Mouse (Mus musculus): Measurements from ENCODE around the gene Polr2a. TPM values are rescaled to one million over a fixed set of nuclear protein-coding genes. Genes with fewer than 3 reads are reported as not detected.

Gene Polr2a
- polyA plus RNA-seq, 1 experiment from 2014 or later, result 15.3 TPM

DNA sequence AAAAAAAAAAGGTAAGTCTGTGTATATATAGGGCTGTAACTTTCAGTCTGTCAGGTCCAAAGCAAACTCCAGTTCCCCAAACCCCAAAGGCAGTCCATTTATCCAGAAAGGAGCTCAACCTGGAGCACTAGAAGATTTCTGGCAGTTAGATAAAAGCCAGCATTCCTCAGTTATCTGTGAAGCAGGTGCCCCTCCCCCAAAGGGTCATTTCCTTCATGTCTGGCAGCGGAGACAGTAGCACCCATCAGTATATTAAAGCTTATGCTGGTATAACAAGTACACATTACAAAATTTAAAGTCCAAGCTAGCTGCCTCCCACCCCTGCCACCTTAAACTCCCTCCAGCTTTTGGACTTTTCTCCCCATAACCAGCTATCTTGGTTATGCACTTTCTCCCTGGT, 58.8 kb downstream of the Polr2a start:
- WGBS, result 21% methylated on average over 1 of the region's 1 CpGs
- Histone ChIP-seq H3K4me3 (ENCODE audit: low read depth, low read length) (no peak overlapping the region), H3K36me3 (ENCODE audit: insufficient read depth, low read length) (no peaks in the 10 kb centered on the region), H3K9ac (replicated peaks; ENCODE audit: low read depth) (no peak overlapping the region), H3K27me3 (replicated peaks; ENCODE audit: insufficient read depth, low read length) (no peaks in the 10 kb centered on the region), H3K9me3 (ENCODE audit: low read length) (no peaks in the 10 kb centered on the region), H3K27ac (ENCODE audit: low read length) (no peak overlapping the region), H3K4me2 (replicated peaks; ENCODE audit: low read depth, low read length) (no peak overlapping the region), H3K4me1 (ENCODE audit: insufficient read depth, low read depth, low read length) (peaks cover 7% of the 10 kb centered on the region; the same call in 1 of the 2 replicates)
- DNase-seq (ENCODE audit: low spot score) (no peak), ATAC-seq (no peak)
- TF ChIP-seq EP300 (IDR thresholded peaks at IDR 0.05), result no peak
- TF ChIP-seq CTCF (IDR thresholded peaks at IDR 0.05), result no peak

DNA sequence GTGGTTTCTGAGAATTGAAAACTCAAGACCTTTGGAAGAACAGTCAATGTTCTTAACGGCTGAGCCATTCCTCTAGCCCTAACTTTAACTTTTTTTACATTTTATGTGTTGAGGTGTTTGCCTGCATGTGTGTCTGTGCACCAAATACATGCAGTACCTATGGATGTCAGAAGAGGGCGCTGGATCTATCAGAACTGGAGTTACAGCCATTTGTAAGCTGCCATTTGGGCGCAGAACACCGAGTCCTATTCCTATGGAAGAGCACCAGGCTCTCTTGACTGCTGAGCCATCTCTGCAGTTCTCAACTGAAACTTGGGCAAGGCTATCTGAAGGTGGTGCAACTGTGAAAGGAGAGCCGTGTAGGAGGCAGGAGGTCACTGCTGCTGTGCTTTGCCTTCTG, 59.9 kb downstream of the Polr2a start:
- no peak for DNase-seq (ENCODE audit: low spot score)
- H3K36me3 ChIP-seq (ENCODE audit: insufficient read depth, low read length), result no peaks in the 10 kb centered on the region
- TF ChIP-seq CTCF (IDR thresholded peaks at IDR 0.05) (peak; percentile 39), EP300 (IDR thresholded peaks at IDR 0.05) (no peak)
- ATAC-seq, result no peak
- no peak overlapping the region for H3K9ac ChIP-seq (replicated peaks; ENCODE audit: low read depth)
- no peak overlapping the region for H3K27ac ChIP-seq (ENCODE audit: low read length)
- 68% methylated on average over 5 of the region's 5 CpGs for WGBS
- peaks cover 7% of the 10 kb centered on the region; the same call in 1 of the 2 replicates for H3K4me1 ChIP-seq (ENCODE audit: insufficient read depth, low read depth, low read length)
- H3K4me2 ChIP-seq (replicated peaks; ENCODE audit: low read depth, low read length), result no peak overlapping the region
- H3K9me3 ChIP-seq (ENCODE audit: low read length), result no peaks in the 10 kb centered on the region
- no peaks in the 10 kb centered on the region for H3K27me3 ChIP-seq (replicated peaks; ENCODE audit: insufficient read depth, low read length)
- H3K4me3 ChIP-seq (ENCODE audit: low read depth, low read length), result no peak overlapping the region

DNA sequence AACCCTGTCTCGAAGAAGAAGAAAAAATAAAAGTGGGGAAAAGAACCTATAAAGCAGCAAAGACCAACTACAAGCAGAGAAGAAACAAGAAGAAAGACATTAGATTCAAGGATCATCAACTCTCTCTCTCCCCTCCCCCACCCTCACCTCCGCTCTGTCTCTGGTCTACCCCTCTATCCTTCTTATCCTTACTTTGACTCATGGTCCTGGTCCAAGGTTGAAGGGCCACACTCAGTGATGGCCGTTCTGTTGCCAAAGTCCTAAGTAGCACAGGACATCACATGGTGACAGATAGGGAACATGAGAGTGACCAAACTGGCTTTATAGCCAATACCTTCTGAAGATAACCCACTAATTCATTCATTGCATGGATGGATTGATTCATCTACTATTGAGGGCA, 61.0 kb downstream of the Polr2a start:
- WGBS, result 85% methylated on average over 3 of the region's 3 CpGs
- H3K4me3 ChIP-seq (ENCODE audit: low read depth, low read length), result no peak overlapping the region
- ATAC-seq (no peak), DNase-seq (ENCODE audit: low spot score) (no peak)
- no peak overlapping the region for H3K9ac ChIP-seq (replicated peaks; ENCODE audit: low read depth)
- H3K9me3 ChIP-seq (ENCODE audit: low read length), result no peaks in the 10 kb centered on the region
- no peak overlapping the region for H3K4me2 ChIP-seq (replicated peaks; ENCODE audit: low read depth, low read length)
- no peak overlapping the region for H3K27ac ChIP-seq (ENCODE audit: low read length)
- peaks cover 7% of the 10 kb centered on the region; the same call in 1 of the 2 replicates for H3K4me1 ChIP-seq (ENCODE audit: insufficient read depth, low read depth, low read length)
- H3K27me3 ChIP-seq (replicated peaks; ENCODE audit: insufficient read depth, low read length), result no peaks in the 10 kb centered on the region
- no peak for TF ChIP-seq EP300 (IDR thresholded peaks at IDR 0.05)
- no peak for TF ChIP-seq CTCF (IDR thresholded peaks at IDR 0.05)
- H3K36me3 ChIP-seq (ENCODE audit: insufficient read depth, low read length), result no peaks in the 10 kb centered on the region

DNA sequence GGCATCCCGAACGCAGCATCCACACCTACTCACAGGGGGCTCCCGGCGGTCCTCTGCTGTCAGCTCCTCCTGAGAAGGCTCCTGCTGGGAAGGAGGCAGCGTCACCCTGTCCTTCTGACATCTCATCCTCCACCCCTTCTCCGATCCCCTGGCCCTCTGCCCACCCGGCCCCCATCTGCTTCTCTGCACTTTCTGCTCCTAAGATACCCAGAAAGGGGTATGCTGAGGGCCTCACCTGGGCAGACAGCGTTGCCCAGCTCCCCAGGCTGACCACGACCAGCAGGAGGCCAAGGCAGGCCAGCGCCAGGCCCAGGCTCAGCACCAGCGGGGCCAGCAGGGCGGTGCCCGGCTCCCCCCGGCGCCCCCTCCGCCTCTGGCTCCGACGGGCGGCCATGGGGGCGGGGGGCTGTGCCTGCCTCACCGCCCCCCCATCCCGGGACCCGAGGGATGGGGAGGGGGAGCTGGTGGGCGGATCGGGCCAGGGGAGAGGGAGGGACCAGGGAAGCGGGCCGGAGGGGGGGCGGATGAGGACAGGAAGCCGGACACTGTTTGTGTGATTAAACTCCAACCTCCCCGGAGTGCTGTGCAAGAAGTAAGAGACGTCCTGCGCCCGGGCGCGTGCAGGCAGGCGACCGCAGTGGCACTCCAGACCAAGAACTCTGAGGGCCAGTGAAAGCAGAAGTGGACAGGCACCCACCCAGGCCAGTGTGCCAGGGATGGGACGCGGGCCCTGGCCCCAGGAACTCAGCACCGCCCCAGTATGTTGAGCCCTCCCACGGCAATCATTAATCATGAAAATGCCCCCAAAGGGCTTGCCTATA, 62.9 kb downstream of the Polr2a start, which contains the start of the genes Tnfsf12 and Tnfsfm13:
Gene Tnfsf12, minus strand, starts transcription at position 489 of the 821 bp plus-strand sequence.
Gene Tnfsfm13, minus strand, starts transcription at position 738 of the 821 bp plus-strand sequence.
- H3K36me3 ChIP-seq (ENCODE audit: insufficient read depth, low read length), result 0 out of 2 replicates have a peak, but pooled peaks cover 6% of the 10 kb centered on the region
- H3K27me3 ChIP-seq (replicated peaks; ENCODE audit: insufficient read depth, low read length), result no peaks in the 10 kb centered on the region
- peaks cover 7% of the 10 kb centered on the region; the same call in 1 of the 2 replicates for H3K4me1 ChIP-seq (ENCODE audit: insufficient read depth, low read depth, low read length)
- no peaks in the 10 kb centered on the region for H3K9me3 ChIP-seq (ENCODE audit: low read length)
- peak within 1 kb of the TSS; percentile 87 for H3K9ac ChIP-seq (replicated peaks; ENCODE audit: low read depth)
- H3K4me2 ChIP-seq (replicated peaks; ENCODE audit: low read depth, low read length), result peak within 1 kb of the TSS; percentile 85
- ATAC-seq, result peak; percentile 87
- H3K4me3 ChIP-seq (ENCODE audit: low read depth, low read length), result peak within 1 kb of the TSS; percentile 64
- peak within 1 kb of the TSS; percentile 87 for H3K27ac ChIP-seq (ENCODE audit: low read length)
- WGBS, result 3% methylated on average over 28 of the region's 41 CpGs
- peak; percentile 85 for DNase-seq (ENCODE audit: low spot score)
- no peak for TF ChIP-seq EP300 (IDR thresholded peaks at IDR 0.05)
- peak; percentile 53 for TF ChIP-seq CTCF (IDR thresholded peaks at IDR 0.05)

DNA sequence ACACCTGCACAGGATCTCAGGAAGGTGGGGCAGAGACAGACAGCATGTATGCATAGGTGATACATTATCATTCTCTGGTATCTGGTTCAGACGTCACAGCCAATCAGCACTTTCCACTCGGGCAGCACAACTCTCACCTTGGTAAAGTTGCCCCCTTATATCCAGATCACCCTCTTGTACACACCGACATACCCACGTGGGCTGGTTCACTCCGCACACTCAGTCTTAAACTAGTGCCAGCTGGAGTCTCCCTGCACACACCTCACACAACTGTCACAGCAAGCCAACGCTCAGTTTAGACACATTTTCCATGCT, 63.4 kb downstream of the Polr2a start:
- DNase-seq (ENCODE audit: low spot score) (peak; percentile 44), ATAC-seq (no peak; the same call in 1 of the 2 replicates)
- peak overlapping the region; percentile 64 for H3K4me3 ChIP-seq (ENCODE audit: low read depth, low read length)
- 20% methylated on average over 6 of the region's 6 CpGs for WGBS
- H3K27ac ChIP-seq (ENCODE audit: low read length), result peak overlapping the region; percentile 87
- TF ChIP-seq EP300 (IDR thresholded peaks at IDR 0.05), result no peak
- no peak for TF ChIP-seq CTCF (IDR thresholded peaks at IDR 0.05)
- peak overlapping the region; percentile 85 for H3K4me2 ChIP-seq (replicated peaks; ENCODE audit: low read depth, low read length)
- 0 out of 2 replicates have a peak, but pooled peaks cover 6% of the 10 kb centered on the region for H3K36me3 ChIP-seq (ENCODE audit: insufficient read depth, low read length)
- no peaks in the 10 kb centered on the region for H3K27me3 ChIP-seq (replicated peaks; ENCODE audit: insufficient read depth, low read length)
- H3K9me3 ChIP-seq (ENCODE audit: low read length), result no peaks in the 10 kb centered on the region
- H3K4me1 ChIP-seq (ENCODE audit: insufficient read depth, low read depth, low read length), result peaks cover 7% of the 10 kb centered on the region; the same call in 1 of the 2 replicates
- H3K9ac ChIP-seq (replicated peaks; ENCODE audit: low read depth), result peak overlapping the region; percentile 87

DNA sequence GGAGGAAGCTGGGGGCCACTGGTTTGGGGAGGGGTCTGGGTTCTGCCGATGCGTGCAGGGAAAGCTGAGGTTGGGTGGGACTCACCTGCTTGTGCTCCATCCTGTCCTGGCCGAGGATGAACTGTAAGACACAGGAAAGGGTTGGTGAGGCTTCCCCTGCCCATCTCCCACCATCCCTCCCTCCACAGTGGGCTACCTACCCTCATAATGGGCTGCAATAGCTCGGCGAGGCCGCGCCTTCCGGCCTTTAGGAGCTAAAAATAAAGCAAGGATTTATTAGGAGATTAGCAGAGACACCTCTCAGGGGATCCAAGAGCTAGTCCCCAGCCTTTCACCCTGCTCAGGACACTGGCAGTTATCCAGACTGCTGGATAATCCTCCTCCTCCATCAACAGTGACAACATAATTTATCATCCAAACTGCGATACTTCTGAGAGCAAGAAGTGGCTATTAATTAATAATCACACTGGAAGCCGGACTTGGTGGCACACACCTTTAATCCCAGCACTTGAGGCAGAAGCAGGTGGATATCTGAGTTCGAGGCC, 64.9 kb downstream of the Polr2a start:
- Histone ChIP-seq H3K4me1 (ENCODE audit: insufficient read depth, low read depth, low read length) (peaks cover 7% of the 10 kb centered on the region; the same call in 1 of the 2 replicates), H3K27me3 (replicated peaks; ENCODE audit: insufficient read depth, low read length) (no peaks in the 10 kb centered on the region), H3K36me3 (ENCODE audit: insufficient read depth, low read length) (0 out of 2 replicates have a peak, but pooled peaks cover 6% of the 10 kb centered on the region), H3K27ac (ENCODE audit: low read length) (no peak overlapping the region), H3K9me3 (ENCODE audit: low read length) (no peaks in the 10 kb centered on the region), H3K4me3 (ENCODE audit: low read depth, low read length) (no peak overlapping the region), H3K9ac (replicated peaks; ENCODE audit: low read depth) (no peak overlapping the region), H3K4me2 (replicated peaks; ENCODE audit: low read depth, low read length) (no peak overlapping the region)
- WGBS, result 56% methylated on average over 11 of the region's 11 CpGs
- ATAC-seq (no peak), DNase-seq (ENCODE audit: low spot score) (no peak)
- TF ChIP-seq EP300 (IDR thresholded peaks at IDR 0.05), result no peak
- TF ChIP-seq CTCF (IDR thresholded peaks at IDR 0.05), result no peak

Data from lung, postnatal 0 days (tissue).